Mouse (Mus musculus): ENCODE measurements around the gene Nfix.

Nfix gene

DNA sequence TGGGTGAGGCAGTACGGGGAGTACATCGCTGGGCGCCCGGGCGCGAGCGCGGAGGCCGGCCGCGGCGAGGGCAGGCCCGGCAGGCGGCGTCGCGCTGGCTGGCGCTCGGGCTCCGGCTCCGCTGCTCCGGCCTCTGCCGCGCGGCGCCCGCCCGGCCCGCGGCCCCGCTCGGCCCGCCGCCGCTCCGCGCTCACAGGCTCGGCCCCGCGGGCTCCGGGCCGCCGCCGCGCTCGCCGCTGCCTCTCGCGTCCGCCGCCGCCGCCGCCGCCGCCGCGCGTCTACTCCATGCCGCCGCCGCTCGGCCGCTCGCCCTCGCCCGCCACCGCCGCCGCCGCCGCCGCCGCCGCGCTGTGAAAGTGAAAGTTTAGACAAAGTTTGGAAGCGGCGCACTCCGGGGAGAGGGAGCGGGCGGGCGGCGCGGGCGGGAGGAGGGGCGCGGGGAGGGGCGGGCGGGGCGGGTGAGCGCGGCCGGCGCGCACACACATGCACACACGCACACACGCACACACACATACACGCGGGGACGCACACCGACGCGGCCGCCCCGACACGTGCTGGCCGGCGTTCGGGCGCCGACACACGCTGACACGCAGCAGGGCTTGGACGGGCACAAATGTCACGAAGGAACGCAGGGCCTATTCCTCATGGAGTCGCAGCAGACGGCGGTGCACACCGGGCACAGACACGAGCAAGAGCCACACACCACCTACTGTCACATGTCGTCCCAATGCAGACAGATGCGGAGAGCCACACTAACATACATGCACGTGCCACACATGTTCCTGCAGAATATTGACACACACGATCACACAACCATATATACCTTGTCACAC lies at the start of gene Nfix:
Gene Nfix, minus strand, starts transcription at position 346 of the 833 bp plus-strand sequence.
- peak; percentile 71 for DNase-seq (ENCODE audit: low read depth)

DNA sequence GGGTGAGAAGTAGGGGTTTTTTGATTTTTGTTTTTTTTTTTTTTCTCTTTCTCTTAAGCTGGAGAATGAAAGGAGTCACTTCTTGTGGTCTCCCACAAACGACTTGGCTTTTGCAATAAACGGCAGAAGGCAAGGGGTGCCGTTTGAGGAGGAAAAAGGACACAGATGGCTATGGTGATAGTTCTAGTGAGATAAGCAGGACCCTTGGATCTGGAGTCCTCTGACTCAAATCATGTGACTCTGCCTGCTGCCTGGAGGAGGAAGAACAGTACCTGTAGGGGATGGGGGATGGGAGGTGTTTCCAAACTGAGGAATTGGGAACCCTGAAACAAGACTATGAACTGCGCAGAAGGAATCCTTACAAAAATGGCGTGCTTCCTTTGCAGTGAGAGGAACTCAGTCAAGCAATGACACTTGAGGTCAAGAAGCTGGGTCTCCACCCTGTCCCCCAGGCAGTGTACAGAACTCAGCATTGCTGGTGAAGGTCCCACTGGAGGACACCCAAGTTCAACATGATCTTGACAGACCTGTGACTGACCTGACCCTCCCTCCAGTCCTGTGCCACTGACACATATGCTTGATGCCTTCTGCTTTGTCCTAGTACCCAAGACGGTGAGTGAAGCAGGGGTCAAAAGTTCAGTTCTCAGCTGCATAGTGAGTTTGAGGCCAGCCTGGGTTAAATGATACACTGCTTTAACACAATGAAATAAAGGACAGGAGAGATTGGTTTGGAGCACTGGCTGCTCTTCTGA lies 47.7 kb upstream of the Nfix start:
- DNase-seq (ENCODE audit: low read depth), result peak; percentile 73

DNA sequence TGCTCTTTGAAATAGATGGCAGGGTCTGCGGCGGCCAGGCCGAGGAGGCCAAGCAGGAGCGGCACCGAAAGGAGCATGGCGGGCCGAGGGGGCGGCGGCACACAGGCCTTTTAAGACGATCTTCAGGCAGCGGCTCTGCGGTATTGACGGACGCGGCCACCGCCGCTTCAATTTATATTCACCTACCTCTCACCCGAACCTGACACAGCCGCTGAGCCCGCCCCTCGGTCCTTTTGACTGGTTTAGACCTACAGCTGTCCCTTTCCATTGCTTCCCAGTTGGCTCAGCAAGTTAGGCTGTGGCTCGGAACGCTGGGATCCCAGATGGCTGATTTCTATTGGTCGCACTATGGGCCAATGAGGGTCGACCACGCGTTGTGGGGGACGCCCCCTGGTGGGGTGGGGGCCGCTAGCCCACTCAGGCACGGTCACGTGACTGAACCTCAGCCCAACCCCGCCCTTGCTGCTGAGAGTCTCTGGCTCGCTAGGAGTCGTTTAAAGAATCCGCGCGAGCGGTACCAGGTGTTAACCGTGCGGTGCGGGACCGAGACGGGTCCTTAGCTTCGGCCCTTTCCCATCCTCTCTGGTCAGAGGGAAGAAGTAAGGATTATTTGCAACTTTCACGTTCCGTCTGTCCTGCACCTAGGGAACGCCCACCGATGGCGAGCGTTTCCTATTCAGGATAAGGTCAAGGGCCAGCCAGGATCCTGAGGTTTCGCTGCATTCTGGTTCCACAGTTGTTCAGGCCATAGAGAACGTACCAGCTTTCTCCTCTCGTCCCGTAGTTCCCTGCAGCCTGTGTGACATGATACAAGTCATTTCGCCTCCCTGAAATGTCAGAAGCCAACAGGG lies 46.8 kb upstream of the Nfix start, which contains the start of gene Calr:
Gene Calr, minus strand, starts transcription at position 213 of the 851 bp plus-strand sequence.
- DNase-seq (ENCODE audit: low read depth), result peak; percentile 99

DNA sequence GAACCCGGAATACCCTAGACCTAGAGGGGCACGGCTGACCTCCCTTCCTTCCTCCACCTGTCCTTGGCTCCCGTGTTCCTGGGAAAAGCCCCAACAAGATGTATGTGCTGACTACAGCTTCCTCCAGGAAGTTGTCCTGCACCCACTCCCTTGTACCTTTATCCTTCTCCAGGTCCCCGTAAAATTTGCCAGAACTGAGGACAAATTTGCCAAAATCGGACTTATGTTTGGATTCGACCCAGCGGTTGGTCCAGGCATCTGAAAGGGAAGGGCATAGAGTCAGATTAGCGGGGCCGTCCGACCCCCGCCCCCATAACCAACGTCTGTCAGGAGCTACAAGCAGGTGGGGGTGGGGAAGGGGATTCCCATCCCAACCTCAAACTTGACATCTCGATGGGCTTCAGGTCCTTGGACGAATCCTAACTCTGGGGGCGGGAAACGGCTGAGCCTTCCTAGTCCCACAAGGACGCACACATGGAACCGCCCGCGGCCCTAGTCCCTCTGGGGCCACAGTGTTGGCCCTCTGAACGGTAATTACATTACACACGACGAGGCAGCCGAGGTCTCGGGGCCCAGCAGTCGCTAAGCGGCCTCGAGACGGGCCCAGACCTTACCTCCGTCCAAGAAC lies 46.1 kb upstream of the Nfix start:
- no peak for DNase-seq (ENCODE audit: low read depth)

DNA sequence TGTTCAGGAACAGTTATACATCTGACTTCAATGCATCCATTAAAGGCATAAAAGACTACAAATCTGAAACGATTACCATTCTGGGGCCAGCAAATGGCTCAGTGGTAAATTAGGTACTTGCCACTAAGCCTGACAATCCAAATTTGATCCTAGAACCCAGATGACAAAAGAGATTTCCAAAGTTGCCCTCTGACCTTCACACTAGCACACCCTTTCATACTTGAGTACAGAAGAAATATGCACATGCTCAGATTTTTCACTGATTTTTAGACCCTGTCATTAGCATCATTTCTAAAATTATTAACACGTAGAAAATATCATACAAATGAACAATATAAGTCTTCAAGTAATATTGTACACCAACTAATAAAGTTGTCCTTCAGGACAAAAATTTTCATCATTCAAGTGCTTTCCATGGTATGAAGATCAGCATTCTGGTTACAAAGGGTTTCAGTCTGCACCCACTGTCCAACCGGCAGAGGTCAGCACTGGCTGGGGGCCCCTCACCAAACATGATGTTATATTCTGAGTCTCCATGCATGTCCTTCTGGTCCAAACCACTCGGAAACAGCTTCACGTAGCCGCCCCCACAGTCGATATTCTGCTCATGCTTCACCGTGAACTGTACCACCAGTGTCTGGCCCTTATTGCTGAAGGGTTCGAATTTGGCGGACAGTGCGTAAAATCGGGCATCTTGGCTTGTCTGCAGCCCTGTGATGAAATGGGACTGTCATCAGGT lies 45.4 kb upstream of the Nfix start:
- peak; percentile 34 for DNase-seq (ENCODE audit: low read depth)

DNA sequence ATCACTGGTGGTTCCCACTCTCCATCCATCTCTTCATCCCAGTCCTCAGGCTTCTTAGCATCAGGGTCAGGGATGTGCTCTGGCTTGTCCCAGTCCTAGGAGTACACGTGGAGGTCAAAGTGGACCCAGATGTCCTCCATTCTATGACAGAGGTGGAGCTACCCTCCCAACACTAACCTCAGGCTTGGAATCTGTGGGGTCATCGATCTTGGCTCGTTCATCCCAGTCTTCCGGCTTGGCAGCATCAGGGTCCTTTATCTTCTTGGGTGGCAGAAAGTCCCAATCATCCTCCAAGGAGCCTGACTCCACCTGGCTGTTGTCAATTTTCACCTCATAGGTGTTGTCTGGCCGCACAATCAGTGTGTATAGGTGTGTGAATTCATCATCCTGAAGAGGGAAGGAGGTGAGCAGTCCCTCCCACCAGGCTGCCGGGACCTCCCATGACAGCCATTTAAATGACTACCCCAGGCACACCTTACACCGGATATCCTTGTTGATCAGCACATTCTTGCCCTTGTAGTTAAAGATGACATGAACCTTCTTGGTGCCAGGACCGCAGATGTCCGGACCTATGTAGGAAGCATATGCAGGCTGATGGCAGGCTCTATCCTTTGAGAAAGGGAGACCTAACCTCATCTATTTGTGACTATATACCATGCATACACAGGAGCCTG lies 44.4 kb upstream of the Nfix start:
- DNase-seq (ENCODE audit: low read depth), result peak; percentile 39

DNA sequence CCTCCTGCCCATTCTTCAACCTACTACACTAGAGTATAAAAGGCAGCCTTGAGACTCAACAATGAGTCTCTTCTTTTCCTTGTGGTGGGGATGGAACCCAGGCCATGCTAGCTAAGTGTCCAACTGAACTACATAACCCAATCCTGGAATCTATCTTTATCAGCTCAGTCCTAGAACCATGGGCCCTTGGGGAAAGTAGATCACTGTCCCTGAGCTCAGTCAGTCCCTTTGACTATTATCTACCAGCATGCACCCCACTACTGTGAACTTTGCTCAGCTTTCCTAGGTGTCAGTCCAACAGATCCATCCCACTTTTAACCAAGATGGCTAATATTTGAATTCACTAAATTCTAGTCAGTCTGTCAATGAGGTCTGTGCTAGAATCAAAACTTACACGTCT lies 41.4 kb upstream of the Nfix start:
- DNase-seq (ENCODE audit: low read depth), result no peak

DNA sequence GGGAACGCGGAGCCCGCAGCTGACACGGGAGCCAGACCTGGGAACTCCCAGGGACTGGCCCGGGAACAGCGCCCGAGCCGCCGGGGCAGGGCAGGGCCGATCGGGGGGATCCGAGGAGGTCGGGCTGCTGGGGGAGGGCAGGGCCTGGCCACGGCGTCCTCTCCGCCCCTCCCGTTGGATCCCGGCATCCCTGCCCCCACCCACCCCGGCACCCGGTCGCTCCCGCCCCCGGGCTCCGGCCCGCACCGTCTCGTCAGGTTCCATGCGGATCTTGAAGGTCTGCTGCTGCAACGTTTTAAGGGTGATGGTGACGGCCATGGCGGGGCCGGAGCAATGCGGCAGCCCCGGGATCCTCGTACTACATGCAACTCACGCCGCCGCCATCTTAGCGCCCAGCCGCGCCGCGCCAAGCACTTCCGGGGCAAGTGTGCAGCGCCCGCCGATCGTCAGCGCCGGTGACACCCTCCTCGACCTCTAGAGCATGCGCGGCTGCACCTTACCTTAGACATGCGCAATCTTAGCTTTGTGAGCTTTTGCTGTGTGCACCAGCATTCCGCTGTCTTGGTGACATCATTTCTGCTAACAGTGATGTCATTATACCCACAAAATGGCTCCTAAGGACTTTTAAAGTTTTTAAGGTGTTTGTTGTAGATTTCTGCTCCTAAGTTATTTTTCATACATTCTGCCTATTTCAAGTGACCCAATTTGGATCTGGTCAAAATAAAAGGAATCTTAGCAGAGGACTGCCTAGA lies 40.3 kb upstream of the Nfix start, which contains the start of gene Rad23a:
Gene Rad23a, minus strand, starts transcription at position 418 of the 752 bp plus-strand sequence.
- DNase-seq (ENCODE audit: low read depth), result peak; percentile 97

DNA sequence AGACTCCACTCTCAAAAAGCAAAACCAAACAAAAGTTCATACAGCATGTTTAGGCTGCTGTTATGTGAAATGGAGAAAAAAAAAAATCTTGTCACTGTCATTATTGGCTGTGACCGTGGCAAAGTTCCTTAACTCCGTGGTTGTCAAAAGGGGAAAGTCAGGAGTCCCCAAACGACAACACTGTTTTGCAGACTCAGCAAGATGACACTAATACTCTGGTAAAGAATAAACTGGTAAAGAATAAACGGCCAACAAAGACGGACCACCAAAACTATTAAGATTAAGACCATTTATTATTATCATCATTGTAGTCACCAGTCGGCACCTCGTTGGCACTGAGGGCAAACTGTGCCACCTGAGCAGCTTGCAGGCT lies 39.7 kb upstream of the Nfix start:
- DNase-seq (ENCODE audit: low read depth), result no peak

DNA sequence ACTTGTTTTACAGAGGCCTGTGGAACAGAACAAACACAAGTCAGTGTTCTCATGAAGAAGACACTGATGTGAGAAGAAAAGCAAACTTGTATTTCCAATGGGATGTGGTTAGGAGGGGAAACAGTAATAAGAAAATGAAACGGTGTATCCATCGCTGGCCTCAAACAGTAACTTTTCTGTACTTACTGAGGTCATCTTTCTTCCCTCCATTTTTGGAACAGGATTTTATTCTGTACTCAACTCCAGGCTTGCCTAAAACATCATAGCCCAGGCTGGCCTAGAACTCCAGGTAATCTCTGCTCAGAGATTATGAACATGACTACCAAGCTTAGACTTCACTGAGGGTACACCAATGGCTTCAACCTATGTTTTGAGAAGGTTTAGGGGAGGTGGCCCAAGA lies 39.3 kb upstream of the Nfix start:
- no peak for DNase-seq (ENCODE audit: low read depth)

DNA sequence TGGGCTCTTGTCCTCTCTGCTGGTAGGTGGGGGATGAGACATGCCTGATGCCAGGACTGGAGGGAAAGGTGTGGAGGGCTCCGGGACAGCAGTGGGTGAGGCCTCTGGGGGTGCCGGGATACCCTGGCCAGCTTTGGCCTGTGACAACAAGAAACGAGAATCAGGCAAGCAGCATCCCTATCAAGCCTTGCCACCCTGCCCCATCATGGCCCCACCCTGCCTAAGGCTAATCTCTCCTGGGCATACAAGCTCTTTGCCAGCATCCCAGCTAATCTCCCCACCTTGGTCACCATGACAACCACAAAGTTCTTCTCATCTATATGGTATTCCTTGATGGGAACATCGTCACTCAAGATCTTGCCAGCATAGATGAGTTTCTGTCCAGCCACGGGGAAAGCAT lies 38.4 kb upstream of the Nfix start:
- no peak for DNase-seq (ENCODE audit: low read depth)

DNA sequence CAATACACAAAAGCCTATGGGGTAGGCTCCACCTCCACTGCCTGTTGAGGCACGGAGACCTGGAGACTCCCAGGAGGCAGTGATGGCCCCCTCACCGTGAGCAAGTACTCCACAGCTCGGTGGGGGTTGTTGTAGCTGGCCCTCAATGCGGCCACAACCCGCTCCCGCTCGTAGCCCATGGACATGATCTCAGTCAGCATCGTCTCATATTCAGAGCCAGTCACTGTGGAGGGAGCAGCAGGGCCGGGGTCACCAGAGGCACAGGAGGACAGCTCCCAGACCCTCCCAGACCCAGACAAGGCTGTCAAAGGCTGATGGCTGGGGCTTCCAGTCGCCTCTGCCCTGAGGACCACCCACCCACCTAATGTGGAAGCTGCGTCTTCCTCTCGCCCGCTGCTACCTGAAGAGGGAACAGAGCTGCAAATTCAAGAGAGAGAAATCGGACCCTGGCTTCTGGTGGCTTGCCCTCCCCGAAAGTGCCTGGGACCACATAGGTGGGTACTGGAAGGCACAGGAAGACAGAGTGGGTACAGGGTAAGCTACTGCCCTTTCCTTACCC lies 37.8 kb upstream of the Nfix start:
- DNase-seq (ENCODE audit: low read depth), result no peak

DNA sequence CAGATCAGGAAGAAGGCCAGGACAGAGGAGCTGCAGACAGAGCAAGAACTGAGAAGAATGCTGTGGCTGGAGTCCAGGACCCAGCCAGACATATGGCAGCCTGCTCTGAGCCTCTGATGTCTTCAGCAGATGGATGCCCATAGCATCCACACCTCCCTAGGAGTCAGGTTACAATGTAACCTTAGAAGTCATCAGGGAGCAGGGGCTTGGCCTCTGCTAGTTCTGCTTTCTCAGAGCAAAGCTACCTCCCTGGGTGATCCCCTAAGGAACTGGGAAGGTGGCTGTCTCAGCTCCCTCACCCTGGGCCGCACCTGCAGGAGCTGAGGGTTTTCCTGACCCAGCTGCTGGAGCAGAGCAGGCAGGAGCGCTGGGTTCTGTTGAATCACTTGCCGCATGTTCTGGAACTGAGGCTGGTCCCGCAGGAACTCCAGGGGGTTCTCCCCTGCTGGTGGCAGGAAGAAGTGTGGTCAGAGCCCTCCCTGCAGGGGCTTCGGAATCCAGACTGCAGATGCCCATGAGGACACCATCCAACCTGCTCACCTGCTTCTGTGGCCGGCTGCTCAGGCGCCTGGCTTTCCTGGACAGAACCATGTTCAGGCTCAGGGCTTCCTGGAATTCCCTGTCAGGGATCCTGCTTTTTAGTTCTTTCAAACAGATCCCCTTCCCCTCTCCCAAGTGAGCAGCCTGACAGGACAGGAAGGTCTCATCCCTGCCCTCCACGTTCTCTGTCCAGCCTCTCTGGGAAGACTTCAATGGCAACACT lies 37.2 kb upstream of the Nfix start:
- DNase-seq (ENCODE audit: low read depth), result no peak

DNA sequence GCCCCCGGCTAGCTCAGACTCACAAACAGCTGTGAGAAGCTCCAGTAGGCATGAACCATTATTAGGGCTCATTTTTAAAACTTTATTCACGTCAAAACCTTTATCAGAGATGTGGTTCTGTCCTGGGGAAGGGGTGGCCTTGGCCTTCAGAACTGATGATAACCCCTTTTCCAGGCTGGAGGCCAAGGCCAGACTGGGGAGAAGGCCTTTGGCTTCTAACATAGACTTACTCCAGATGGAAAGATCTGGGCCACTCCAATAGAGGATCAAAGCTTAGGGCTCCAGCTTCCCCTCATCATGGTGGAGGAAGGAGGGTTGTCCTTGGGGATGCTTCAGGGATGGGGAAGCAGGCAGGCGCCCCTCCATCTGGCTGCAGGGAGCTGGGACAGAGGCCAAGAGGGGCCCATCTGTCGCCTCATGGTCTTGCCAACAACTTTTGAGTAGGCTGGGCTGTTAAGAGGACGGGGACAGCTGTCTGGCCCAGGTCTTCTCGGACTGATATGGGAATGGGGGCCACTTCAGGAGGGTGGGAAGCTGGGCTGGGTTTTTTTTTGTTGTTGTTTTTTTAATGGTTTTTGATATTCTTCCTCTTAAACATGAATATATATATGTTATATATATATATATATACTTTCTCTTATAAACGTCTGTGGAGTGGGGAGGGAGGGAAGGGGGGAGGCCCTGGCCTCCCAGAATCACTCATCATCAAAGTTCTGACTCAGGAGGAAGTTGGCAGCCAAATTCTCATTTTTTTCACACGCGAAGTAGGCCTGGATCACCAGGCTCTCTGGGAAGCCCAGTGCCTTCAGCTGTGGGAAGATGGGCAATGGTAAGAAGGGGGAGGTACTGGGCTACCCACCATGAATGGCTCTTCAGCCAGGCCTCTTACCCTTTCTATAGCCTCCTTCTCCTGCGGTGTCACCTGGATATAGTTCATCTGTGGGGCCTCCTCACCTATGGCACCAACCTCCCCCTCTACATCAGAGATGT lies 35.0 kb upstream of the Nfix start:
- DNase-seq (ENCODE audit: low read depth), result no peak

DNA sequence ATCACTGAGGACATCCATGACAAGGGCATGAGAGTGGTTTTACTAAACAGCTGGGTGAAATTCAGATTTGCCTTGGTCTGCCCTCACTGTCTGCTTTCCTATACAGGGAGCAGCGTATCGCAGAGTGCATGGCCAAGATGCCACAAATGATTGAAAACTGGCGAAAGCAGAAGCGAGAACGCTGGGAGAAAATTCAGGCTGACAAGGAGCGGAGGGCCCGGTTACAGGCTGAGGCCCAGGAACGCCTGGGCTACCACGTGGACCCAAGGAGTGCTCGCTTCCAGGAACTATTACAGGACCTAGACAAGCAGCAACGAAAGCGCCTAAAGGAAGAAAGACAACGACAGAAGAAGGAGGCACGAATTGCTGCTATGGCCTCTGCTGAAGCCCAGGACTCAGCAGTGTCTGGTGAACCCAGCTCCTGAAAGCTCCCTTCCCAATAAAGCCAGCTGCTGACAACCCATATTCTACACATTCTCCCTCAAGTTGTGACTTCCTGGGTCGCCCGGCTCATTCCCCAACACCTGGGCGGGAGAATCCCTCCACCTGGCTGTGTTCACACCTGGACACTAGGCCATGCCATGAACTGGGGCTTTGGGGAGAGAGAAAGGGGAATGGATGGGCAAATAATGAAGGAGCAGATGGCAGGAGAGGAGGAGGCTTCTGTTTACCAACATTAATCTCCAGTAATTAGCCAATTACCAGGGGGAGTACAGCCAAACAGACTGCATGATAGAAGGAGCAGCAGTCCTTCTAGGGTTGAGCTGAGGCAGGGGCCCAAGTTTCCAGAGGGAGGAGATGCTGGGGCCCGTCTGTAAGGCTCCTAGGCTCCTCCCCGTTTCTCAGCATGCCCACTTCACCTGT lies 34.1 kb upstream of the Nfix start:
- no peak for DNase-seq (ENCODE audit: low read depth)

All from naive thymus-derived CD4-positive, alpha-beta T cell, adult 2 months (primary cell).